Mouse (Mus musculus) CD8-positive naive resting alpha-beta T cell, adult 2 months (primary cell): Measurements from ENCODE around the gene Gm21820.
"Not testable (repeated sequence)": the region's sequence is repeated elsewhere in the genome, so short reads cannot be mapped to it uniquely, and the experiment has no call there.

Experiments
- DNase-seq, 2 experiments: peaks; one replicate each; pipeline ENCODE4 v3.0.0; 2022; ENCODE audit warnings: low read depth in 2 of 2, low spot score in 2 of 2

Gene Gm21820

DNA sequence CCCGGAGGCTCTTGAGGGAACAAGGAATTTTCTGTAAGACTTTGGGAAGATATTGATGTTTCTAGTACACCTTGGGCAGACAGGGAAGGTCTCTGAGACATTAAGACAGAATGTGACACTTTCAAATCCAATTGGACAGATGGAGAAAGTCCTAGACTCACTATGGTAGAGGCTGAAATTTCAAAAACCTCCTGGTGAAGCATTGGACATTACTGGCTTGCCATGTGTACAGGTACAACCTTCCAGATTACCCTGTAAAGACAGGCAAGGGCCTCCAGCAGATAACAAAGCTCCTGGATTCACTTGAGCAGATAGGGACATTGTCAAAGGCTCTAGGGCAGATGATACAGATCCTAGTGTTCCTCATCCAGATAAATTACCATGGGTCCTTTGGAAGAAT is at the start of gene Gm21820:
TSS of gene Gm21820 (minus strand) at position 101 of the 400 bp plus-strand sequence.
- DNase-seq, result not testable (repeated sequence)
